Mouse (Mus musculus) lung, adult 2 months (tissue): ENCODE data around the gene Grb2. TPM values are rescaled to one million over a fixed set of nuclear protein-coding genes. Genes with fewer than 3 reads are reported as not detected.

ENCODE experiments used
- DNase-seq: peaks from one replicate; pipeline ENCODE4 v3.0.0; 2022
- H3K4me1 ChIP-seq: fragments of 200-500 bp; 2 replicates; pipeline ENCODE4 v1.6.1; 2011; ENCODE audit warnings: low read length; ENCODE audit not compliant: control insufficient read depth, insufficient read depth
- H3K4me3 ChIP-seq: fragments of 200-500 bp; replicated peaks from 2 replicates; pipeline ENCODE3; 2011; ENCODE audit warnings: low read depth, mild to moderate bottlenecking, control low read depth, low read length; ENCODE audit errors: extremely low read depth
- CTCF ChIP-seq: fragments of 200-500 bp; IDR thresholded peaks from 2 replicates; pipeline ENCODE4 v1.5.1; 2011; ENCODE audit warnings: mild to moderate bottlenecking, low read length, control low read depth; ENCODE audit not compliant: insufficient read depth
- POLR2A ChIP-seq: fragments of 200-500 bp; IDR thresholded peaks from 2 replicates; pipeline ENCODE4 v1.6.1; 2011; ENCODE audit warnings: low read depth, mild to moderate bottlenecking, control low read depth, low read length, borderline replicate concordance; ENCODE audit errors: extremely low read depth
- WGBS: fragments of 180-500 bp; shearing (Covaris S2); methylation state at CpG from one replicate; pipeline ENCODE4 v1.1.7; 2018; 5-methylcytosine and 5-hydroxymethylcytosine counted together
- polyA plus RNA-seq: library from polyadenylated mRNA; depleted of rRNA; stranded (reverse); fragments of >200 nt; gene quantifications from 2 replicates; pipeline ENCODE4 v1.2.3, GENCODE M21; 2012; rRNA removed

The Grb2 gene
- polyA plus RNA-seq, result 38.3 and 46.6 TPM in 2 replicates

DNA sequence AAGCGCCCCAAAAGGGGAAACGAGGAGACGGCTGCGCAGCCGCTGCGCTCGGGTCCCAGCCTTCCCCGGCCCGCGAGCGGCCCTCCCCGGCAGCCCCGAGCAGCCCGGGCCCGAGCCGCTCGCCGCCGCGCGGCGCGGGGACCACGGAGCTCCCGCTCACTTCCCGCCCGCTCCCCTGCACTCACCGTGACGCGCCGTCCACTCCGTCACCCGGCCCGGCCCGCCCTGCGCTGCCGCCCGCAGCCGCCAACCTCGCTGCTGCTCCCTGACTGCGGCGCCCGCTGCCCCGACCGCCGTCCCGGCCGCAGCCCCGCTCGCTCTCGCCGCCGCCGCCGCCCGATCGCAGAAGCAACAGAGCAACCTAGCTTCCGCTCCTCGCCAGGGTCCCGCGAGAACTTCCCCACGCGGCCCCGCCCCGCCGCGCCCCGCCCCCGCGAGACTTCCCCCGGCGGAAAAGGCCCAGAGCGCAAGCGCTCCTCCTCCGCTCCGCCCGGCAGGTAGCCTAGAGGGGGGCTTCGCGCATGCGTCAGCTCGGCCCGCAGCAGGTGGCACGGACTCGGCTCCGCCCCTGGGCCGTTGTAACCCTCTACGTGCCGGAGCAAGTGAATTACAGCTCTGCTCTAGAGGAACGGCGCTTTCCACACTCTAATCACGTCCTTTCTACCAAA, at the start of gene Grb2:
TSS of gene Grb2 (minus strand) at position 389 of the 668 bp plus-strand sequence.
- 1% methylated on average over 89 of the region's 91 CpGs for WGBS
- H3K4me3 ChIP-seq, result peak within 1 kb of the TSS; percentile 82
- TF ChIP-seq CTCF (no peak), POLR2A (peak; percentile 70; the same call in 1 of the 2 replicates)
- DNase-seq, result peak; percentile 92
- H3K4me1 ChIP-seq, result peaks cover 7% of the 10 kb centered on the region

DNA sequence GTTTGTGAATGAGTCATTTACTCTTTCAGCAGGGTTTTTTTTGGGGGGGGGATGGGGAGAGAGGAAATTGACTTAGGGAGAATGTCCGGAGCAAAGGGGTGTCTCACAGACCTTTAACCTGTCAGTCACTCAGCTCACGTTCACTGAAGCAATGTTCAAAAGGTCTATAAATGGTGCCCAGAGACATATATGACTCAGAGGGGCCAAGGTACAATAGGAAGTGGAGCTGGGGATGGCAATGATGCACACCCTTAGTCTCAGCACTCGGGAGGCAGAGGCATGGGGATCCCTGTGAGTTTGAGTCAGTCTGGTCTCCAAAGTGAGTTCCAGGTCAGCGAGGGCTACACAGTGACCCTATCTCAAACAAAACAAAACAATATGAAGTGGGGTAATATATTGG, 45.1 kb upstream of the Grb2 start:
- no peak for DNase-seq

DNA sequence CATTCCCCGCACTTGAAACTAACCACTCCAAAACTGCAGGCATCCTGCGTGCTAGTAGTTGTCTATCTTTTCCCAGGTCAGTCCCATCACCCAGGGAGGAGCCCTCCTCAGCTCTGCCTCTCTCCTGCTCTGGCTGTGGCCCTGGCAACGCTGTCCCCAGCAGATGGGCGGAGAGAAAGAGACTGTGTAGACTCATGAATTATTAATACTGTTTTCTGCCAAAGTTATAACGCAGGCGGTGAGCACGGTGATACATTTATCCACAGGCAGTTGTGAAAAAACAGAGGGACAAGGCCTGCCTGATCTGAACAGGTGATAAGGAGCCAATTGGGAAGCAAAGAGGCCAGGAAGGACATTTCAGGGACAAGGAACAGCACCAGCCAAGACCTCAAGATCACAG, 44.3 kb upstream of the Grb2 start:
- 84% methylated on average over 7 of the region's 7 CpGs for WGBS
- no peak for DNase-seq
- TF ChIP-seq CTCF, result no peak
- TF ChIP-seq POLR2A, result no peak
- Histone ChIP-seq H3K4me1 (no peaks in the 10 kb centered on the region), H3K4me3 (no peak overlapping the region)

More for the DNA sequence above, 45.1 kb upstream of the Grb2 start:
- TF ChIP-seq CTCF (no peak), POLR2A (no peak)
- WGBS, result 53% methylated on average over 4 of the region's 4 CpGs
- Histone ChIP-seq H3K4me1 (no peaks in the 10 kb centered on the region), H3K4me3 (no peak overlapping the region)

DNA sequence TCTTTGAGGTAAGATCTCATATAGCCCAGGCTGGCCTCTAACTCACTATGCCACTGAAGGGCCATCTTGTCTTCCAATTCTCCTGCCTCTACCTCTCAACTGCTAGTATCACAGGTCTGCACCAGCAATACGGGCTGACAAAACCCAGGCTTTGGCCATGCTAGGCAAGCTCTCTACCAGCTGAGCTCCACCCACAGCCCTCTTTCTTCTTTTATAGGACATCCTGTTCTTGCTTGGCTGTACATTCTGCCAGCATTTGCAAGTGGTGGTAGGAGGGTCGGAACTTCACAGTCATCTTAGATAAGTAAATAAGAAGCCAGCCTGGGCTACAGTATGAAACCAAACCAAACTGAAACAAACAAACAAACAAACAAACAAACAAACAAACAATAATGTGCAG, 43.3 kb upstream of the Grb2 start:
- 29% methylated on average over 2 of the region's 2 CpGs for WGBS
- no peak overlapping the region for H3K4me3 ChIP-seq
- TF ChIP-seq POLR2A (no peak), CTCF (no peak)
- no peaks in the 10 kb centered on the region for H3K4me1 ChIP-seq
- DNase-seq, result no peak

DNA sequence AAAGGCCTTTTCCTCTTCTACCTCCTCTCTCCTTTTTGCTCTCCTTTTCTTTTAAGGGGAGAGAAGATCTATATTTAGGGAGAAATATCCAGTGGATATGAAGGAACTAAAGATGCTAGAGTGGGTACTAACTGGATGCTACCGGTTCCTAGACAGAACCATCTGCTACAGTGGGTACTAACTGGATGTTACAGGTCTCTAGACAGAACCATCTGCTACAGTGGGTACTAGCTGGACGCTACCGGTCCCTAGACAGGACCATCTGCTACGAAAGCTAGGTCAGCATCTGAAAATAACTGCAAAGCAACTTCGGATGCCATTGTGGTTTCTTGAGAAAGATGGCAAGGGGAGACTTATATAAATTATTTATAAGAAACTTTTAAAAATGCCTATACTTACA, 41.4 kb upstream of the Grb2 start:
- DNase-seq, result no peak
- peaks cover 4% of the 10 kb centered on the region for H3K4me1 ChIP-seq
- TF ChIP-seq POLR2A (no peak), CTCF (no peak)
- 91% methylated on average over 5 of the region's 5 CpGs for WGBS
- no peak overlapping the region for H3K4me3 ChIP-seq

DNA sequence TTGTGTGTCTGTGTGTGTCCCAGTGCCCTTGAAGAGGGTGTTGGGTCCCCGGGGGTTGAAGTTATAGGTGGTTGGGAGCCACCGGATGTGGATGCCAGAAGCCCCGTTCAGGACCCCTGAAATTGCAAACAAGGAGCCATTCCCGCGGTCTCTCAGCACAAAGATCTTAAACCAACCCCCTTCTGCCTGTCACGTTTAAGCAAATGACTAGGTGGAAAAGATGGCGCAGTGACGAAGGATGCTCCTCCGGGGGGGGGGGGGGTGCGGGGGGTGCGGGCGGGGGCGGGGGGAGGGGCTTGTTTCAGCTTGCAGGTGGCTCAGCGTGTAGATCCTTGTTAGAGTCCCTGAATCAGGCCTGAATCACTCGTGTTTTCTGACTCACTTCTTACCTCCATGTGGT, 39.0 kb upstream of the Grb2 start:
- Histone ChIP-seq H3K4me3 (no peak overlapping the region), H3K4me1 (peaks cover 4% of the 10 kb centered on the region)
- no peak for DNase-seq
- TF ChIP-seq POLR2A, result no peak
- TF ChIP-seq CTCF, result no peak
- 9% methylated on average over 11 of the region's 15 CpGs for WGBS

DNA sequence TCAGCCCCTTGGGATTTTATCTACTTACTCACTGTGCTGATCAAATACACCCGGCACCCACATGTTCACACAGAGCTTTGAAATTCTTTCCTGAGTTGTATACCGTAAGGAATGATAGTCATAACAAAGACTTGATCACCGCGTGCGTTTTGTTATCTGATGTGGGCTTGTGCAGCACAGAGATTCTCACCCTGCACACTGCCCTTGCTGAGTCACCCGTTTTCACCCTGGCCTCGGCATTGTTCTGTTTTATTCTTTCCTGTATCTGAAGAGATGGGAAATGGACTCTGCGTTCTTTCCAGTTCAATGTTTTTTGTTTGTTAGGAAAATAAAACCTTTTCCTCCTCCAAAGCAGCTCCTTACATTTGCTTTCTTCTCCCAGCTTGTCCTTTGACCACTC, 38.4 kb upstream of the Grb2 start:
- no peak for DNase-seq
- Histone ChIP-seq H3K4me3 (no peak overlapping the region), H3K4me1 (peaks cover 4% of the 10 kb centered on the region)
- TF ChIP-seq POLR2A, result no peak
- no peak for TF ChIP-seq CTCF
- 18% methylated on average over 8 of the region's 8 CpGs for WGBS

DNA sequence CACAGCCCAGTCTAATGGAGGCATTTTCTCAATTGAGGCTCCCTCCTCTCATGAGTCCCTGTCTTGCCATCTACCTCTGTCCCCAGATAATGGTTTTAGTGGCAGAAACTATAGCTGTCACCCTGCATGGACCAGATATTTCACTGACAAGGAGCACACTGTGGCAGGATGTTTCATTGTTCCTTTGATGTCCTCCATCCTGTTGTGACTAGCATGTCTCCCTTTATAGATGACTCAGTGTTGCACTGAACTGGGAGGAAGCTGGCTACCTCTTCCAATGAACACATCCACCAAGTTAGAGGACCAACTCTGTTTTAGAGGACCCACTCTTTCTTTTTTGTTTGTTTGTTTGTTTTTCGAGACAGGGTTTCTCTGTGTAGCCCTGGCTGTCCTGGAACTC, 37.7 kb upstream of the Grb2 start:
- Histone ChIP-seq H3K4me1 (peaks cover 4% of the 10 kb centered on the region), H3K4me3 (no peak overlapping the region)
- TF ChIP-seq CTCF (no peak), POLR2A (no peak)
- WGBS, result 70% methylated on average over 1 of the region's 1 CpGs
- DNase-seq, result no peak

DNA sequence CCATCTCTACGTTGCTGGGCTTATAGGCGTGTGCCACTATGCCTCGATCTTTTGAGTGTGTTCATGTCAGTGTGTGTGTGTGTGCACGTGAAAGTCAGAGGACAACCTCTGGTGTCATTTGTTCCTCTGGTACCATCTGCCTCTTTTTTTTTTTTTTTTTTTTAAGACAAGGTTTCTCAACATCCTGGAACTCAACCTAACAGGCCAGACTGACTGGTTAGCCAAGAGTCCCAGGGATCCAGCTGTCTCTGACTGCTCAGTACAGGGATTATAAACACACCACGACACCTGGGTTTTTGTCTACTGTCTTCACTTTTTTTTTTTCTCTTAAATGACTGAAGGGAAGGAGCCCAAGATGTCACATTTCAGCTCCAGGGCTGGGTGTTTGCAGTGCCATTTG, 36.0 kb upstream of the Grb2 start:
- WGBS, result 83% methylated on average over 5 of the region's 5 CpGs
- peaks cover 4% of the 10 kb centered on the region for H3K4me1 ChIP-seq
- no peak for DNase-seq
- no peak overlapping the region for H3K4me3 ChIP-seq
- no peak for TF ChIP-seq POLR2A
- no peak for TF ChIP-seq CTCF

DNA sequence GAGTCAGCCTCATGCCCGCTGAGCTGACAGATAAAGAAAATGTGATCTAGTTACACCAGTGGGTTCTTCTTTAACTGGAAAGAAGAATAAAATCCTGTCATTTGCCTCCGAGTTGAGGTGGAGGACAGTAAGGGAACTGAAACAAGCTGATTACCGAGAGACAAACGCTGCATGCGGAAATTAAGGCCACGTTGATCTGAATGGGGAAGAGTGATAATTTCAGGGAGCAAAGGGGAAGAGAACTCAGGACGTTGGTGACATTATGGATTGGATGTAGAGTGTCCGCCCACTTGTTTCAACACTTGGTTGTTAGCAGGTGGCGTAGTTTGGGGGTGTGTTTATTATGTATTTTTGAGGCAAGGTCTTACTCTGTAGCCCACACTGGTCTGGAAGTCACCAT, 34.5 kb upstream of the Grb2 start:
- no peak for TF ChIP-seq POLR2A
- no peak for TF ChIP-seq CTCF
- DNase-seq, result no peak
- Histone ChIP-seq H3K4me3 (no peak overlapping the region), H3K4me1 (peaks cover 4% of the 10 kb centered on the region)
- WGBS, result 82% methylated on average over 9 of the region's 9 CpGs

DNA sequence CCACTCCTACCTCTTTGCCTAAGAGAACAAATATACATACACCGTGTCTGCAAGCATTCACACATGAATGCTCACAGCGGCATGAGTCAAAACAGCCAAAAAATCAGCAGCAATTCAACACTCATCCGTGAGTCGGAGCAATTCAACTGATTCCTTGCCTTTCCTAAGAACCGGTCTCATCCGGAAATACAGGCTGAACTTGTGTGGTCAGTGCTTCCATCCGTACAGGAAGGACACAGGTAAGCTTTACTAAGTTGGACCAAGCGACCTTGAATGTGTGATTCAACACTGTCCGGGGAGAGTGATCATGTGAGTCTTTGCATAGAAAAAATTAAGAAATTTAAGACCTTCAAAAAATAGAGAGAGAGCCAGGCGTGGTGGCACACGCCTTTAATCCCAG, 32.7 kb upstream of the Grb2 start:
- TF ChIP-seq POLR2A, result no peak
- no peak for TF ChIP-seq CTCF
- no peak for DNase-seq
- WGBS, result 73% methylated on average over 11 of the region's 11 CpGs
- Histone ChIP-seq H3K4me1 (peaks cover 4% of the 10 kb centered on the region), H3K4me3 (no peak overlapping the region)
